Mouse (Mus musculus): Measurements from ENCODE around the gene Fdxacb1.

DNA sequence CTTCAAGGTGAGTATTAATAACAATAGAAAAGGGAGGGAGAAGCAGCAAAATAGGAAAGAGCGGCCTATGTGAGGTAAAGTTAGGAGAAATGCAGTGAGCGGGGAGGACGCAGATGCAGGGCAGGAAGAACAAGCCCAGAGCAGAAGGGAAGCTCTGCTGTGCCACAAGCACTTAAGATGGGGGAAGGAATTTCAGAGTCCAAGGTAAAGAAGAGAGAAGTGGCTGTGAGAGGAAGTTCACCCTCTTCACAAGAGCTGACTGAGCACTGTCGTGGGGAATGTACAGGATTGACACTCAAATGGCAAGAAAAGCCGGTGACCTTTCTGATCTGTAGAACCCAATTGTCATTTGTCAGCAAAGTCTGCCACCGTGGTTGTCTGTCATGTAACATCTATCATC, 50.0 kb downstream of the Fdxacb1 start:
- TF ChIP-seq POLR2AphosphoS2 (IDR thresholded peaks at IDR 0.05; ENCODE audit: insufficient read length, low read depth) (no peak), SRF (IDR thresholded peaks at IDR 0.05; ENCODE audit: control insufficient read depth, insufficient read length, low read depth) (no peak), POLR2A (IDR thresholded peaks at IDR 0.05; ENCODE audit: insufficient read length, low read depth) (no peak), MYOG (IDR thresholded peaks at IDR 0.05; ENCODE audit: control insufficient read depth in 1 of 3, insufficient read depth in 1 of 3, insufficient read length in 2 of 3, low read depth in 2 of 3) (no peak), MYOD1 (IDR thresholded peaks at IDR 0.05; ENCODE audit: control insufficient read depth in 1 of 3, insufficient read length in 2 of 3, low read depth in 2 of 3) (no peak), MAX (IDR thresholded peaks at IDR 0.05; ENCODE audit: low read depth) (no peak), TCF12 (IDR thresholded peaks at IDR 0.05; ENCODE audit: insufficient read depth, poor library complexity, severe bottlenecking) (no peak), REST (IDR thresholded peaks at IDR 0.05; ENCODE audit: insufficient read depth, insufficient read length) (no peak)

Data from myocyte (in vitro differentiated cells).